Mouse (Mus musculus) small intestine, adult 2 months (tissue): ENCODE results near the gene Npas3.

Source experiments
- CTCF ChIP-seq: fragments of 200-500 bp; IDR thresholded peaks from 2 replicates; pipeline ENCODE4 v1.5.1; 2012; ENCODE audit warnings: low read depth, mild to moderate bottlenecking, control low read depth, inconsistent platforms, low read length, moderate library complexity, mixed read lengths; ENCODE audit not compliant: insufficient replicate concordance, insufficient read length; ENCODE audit errors: extremely low read depth
- POLR2A ChIP-seq: fragments of 200-500 bp; IDR thresholded peaks from 2 replicates; pipeline ENCODE4 v1.6.1; 2012; ENCODE audit warnings: low read depth, mild to moderate bottlenecking, control low read depth, inconsistent platforms, low read length, moderate library complexity

GRCm38 (mm10) chr12:53338349-53338948 is 90.0 kb downstream of the Npas3 start:
- TF ChIP-seq CTCF (no peak), POLR2A (no peak)
